Mouse (Mus musculus): ENCODE results near the gene Myog.

- TF ChIP-seq POLR2A (IDR thresholded peaks at IDR 0.05; ENCODE audit: low read depth, low read length) (no peak), CTCF (conservative IDR thresholded peaks at IDR 0.05; ENCODE audit: insufficient read depth, insufficient read length, low read depth, low read length) (no peak)
Observed at GRCm38 (mm10) chr1:134272754-134273250, 17.0 kb upstream of the Myog start.

Measured in kidney, adult 2 months (tissue).